Mouse (Mus musculus): ENCODE data around the gene Dhx40.

DNA sequence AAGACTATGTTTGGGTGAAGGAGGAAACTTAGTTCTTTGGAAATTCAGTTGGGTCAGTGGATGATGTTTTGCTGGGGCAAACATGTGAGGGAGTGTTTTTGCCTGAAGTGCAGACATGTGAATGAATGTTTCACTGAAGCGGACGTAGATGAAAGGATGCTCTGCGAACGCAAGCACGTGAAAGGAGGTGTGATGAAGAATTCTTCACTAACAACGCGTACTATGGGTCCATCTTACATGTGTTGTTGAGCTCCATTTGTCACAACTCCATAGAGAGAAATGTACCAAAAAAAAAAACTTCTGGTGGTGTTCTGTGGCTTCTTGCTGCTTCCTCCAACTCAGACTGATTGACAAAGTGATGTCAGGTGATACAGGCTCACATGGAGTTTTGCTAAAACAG is 15.0 kb upstream of the Dhx40 start:
- TF ChIP-seq TAL1 (conservative IDR thresholded peaks at IDR 0.05; ENCODE audit: low read depth, low read length) = no peak
- no peak for TF ChIP-seq CTCF (IDR thresholded peaks at IDR 0.05; ENCODE audit: low read depth, low read length)
- TF ChIP-seq GATA1 (IDR thresholded peaks at IDR 0.05; ENCODE audit: borderline replicate concordance, low read length) = no peak

Data from G1E (cell line).